Mouse (Mus musculus) thymus, postnatal 25 days (tissue): Measurements from ENCODE around the gene Btn2a2.

ENCODE experiments used
- DNase-seq: peaks from one replicate; pipeline ENCODE4 v3.0.0; 2022

The Btn2a2 gene

DNA sequence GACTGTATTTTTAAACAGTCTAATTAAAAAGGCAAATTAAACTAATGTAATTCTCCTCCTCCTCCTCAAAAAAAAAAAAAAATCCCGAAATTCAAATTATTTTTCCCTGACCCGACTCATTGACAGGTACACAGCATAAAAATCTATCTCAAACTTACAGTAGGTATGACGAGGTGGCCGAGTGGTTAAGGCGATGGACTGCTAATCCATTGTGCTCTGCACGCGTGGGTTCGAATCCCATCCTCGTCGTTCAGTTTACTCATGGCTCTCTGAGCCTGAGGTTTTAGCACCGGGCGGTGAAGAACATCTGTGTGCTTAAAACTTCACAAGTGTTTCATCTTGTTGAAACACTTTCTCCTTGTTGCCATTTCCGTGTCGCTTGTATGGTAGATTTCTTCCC, 33.0 kb upstream of the Btn2a2 start:
- DNase-seq: peak; percentile 93

DNA sequence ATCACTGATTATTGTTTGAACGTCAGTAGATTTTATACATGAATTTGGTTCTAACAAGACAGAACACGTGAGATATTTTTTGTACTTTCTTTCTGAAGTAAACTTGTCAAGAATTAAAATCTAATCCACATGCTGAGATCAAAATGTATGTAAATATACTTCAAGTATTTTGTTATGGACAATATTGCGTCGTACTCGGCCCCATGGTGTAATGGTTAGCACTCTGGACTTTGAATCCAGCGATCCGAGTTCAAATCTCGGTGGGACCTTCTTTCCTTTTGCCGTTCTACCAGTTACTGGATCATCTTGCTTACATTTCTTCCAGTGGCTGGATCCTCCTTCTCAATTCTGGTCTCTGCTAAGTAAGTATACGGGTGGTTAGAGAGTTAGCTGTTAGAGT, 30.8 kb upstream of the Btn2a2 start:
- peak; percentile 84 for DNase-seq

DNA sequence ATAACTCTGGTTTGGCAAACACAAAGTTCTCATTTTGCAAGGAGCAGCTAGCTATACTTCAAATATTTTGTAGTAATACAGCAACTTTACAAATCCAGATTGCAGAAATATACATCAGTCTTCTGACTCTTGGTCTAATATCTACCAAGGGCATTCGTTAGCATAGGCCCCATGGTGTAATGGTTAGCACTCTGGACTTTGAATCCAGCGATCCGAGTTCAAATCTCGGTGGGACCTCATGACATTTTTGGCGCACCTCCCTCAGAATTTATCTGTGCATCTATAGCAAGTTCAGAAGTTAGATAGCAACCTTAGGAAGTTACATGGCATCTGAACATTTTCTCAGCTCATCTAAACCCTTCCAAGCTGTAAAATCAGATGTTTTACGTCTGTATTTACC, 30.2 kb upstream of the Btn2a2 start:
- peak; percentile 88 for DNase-seq

GRCm38 (mm10) chr13:23518295-23518603, 29.6 kb upstream of the Btn2a2 start:
- DNase-seq: no peak

- peak; percentile 95 for DNase-seq
Measured at GRCm38 (mm10) chr13:23517603-23518294, 29.1 kb upstream of the Btn2a2 start.

- peak; percentile 84 for DNase-seq
Measured at GRCm38 (mm10) chr13:23516822-23517602, 28.4 kb upstream of the Btn2a2 start.

- no peak for DNase-seq
Measured at GRCm38 (mm10) chr13:23515826-23516620, 27.4 kb upstream of the Btn2a2 start.

DNA sequence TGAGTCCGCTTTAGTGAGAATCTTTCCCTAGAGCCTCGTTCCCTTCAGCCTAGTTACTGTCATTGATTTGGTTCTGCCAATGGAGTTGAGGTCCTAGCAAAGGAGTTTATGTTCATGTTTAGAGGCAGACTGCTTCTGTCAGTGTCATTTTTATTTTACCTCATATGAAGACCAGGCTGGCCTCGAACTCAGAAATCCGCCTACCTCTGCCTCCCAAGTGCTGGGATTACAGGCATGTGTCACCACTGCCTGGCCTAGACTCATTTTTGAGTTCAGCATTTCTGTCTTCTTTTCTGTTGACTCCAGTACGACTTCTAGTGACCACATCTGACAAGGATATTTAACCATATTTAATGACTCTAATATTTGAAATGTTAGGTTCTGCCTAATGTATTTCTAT, 26.6 kb upstream of the Btn2a2 start:
- DNase-seq: no peak

DNA sequence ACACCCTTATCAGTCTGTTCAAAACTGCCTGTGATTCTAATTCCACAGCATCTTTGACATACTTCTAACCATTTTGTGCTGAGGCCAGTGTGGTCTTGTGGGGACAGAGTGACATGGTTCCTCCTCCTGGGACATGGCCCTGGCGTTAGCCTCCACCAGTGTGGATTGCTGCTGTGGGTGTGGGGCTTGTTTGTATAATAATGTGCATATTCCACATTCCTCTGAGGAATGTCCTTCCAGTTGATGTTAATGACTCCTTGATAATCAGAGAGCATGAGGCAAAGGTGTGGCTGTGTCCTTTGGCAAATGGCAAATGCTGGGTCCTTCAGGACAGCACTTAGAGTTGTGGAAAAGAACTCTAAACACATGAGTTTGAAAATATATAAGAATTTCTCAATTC, 24.9 kb upstream of the Btn2a2 start:
- DNase-seq: no peak

DNA sequence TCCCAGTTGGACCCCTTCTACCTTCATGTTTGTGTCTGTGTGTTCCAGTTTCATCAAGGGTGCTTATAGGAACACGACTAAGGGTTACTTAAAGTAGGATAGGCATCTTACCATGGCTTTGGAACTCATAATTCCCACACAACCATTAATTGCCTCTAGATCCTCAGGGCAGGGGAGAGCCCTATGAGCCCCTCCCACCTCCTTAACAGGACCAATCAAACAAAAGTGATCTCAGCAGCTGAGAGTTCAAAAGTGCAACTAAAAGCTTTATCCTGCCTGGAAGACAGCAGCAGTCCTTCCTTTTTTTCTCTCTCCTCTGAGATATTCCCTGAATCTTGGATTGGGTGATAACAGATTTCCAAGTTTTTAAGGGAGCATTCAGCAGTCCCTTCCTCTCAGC, 21.5 kb upstream of the Btn2a2 start:
- no peak for DNase-seq

- no peak for DNase-seq
Measured at GRCm38 (mm10) chr13:23506819-23507515, 18.3 kb upstream of the Btn2a2 start.

- DNase-seq: peak; percentile 68
Measured at GRCm38 (mm10) chr13:23506351-23506750, 17.7 kb upstream of the Btn2a2 start.

DNA sequence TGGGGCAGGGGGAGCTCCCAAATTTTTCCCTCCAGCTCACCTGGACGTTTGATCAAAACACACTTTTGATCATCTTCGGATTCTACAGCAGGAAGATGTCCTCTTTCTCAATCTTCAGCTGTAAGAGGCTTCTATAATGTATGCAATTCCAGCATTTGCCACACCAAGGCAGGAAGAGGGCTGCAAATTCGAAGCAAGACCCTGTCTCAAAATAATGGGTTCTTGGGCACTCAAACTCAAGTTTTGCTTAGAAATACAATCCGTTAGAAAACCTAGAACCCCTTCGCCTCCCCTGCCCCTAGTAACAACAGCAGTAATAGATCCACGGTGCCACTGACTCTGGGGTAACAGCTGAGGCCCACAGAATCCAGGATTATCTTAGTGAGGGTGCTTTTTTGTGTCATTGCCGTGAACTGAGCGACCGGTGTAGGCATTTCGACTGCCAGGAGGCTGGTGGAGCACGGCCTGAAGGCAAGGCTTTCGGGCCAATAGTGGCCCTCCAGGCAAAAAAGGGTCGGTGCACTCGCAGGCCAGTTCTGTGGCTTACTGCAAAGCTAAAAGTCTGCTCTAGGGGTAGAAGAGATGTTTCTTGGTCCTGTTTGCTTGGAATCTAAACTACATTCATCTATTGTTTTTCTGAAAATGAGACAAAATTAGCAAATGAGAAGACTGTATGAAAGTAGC, 17.1 kb upstream of the Btn2a2 start:
- DNase-seq: no peak

DNA sequence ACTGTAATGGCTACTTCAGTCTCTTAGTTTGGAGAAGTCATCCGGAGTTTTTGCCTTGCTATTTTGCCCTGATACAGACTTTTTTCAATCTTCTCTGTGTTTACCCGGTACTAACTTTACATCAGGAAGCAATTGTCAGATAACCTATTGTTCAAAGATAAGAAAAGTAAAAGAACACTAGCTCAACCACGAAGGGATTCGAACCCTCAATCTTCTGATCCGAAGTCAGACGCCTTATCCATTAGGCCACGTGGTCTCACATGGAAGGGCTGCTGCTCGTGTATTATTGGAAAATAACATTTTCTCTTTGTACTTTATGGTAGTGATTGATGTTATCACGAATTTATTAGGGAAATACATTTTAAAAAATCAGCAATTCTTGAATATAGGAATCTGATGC, 15.1 kb upstream of the Btn2a2 start:
- peak; percentile 78 for DNase-seq

DNA sequence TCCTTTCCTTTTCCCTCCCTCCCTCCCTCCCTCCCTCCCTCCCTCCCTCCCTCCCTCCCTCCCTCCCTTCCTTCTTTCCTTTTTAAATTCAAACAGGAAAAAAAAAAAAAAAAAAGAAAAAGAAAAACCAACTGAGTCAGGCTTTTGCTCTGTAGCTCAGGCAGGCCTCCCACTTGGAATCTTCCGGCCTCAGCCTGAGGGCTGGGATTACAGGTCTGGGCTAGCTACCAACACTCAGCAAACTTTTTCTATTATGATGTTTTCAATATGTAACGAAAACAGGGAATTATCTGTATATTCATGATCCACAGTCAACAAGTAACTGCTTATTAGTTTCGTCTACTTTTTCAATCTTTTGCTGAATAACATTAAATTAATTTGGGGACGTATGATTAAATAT, 14.3 kb upstream of the Btn2a2 start:
- no peak for DNase-seq

- DNase-seq: no peak
Measured at GRCm38 (mm10) chr13:23502031-23502567, 13.4 kb upstream of the Btn2a2 start.

DNA sequence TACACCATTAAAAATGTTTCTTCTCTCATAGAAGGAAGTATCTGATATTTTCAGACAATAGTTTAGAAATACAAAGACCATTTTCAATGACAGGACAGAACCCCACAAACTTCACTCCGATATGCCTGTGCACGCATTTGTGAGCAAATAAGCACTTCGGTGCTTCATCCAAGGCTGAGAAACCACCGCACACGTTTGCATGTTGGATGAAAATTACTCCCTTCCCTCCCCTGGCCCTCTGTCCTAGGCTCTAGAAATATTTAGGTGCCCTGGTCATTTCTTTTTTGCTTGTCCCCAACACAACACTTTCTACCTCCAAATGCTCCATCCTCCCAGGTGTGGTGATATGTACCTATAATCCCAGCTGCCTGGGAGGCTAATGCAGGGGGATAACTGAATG, 12.9 kb upstream of the Btn2a2 start:
- DNase-seq: no peak

GRCm38 (mm10) chr13:23500424-23501200, 12.0 kb upstream of the Btn2a2 start:
- DNase-seq: peak; percentile 84

- no peak for DNase-seq
Measured at GRCm38 (mm10) chr13:23499943-23500342, 11.3 kb upstream of the Btn2a2 start.

DNA sequence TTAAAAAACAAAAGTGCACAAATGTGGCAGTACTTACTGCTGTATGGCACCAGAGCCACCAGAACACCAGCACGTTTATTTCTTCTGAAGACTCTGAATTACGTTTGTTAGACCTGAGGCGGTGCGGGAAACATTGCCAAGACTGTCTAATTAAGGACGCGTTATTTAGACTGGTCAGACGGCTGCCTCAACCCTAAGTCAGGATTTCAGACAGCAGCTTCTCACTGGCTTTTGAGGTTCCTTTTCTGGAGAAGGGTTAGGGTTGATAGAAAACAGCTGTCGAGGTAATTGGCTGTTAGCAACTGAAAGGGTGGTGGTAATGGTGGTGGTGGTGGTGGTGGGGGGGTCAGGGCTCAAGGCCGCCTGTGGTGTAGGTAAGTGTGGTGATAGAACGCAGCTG, 10.0 kb upstream of the Btn2a2 start:
- no peak for DNase-seq

DNA sequence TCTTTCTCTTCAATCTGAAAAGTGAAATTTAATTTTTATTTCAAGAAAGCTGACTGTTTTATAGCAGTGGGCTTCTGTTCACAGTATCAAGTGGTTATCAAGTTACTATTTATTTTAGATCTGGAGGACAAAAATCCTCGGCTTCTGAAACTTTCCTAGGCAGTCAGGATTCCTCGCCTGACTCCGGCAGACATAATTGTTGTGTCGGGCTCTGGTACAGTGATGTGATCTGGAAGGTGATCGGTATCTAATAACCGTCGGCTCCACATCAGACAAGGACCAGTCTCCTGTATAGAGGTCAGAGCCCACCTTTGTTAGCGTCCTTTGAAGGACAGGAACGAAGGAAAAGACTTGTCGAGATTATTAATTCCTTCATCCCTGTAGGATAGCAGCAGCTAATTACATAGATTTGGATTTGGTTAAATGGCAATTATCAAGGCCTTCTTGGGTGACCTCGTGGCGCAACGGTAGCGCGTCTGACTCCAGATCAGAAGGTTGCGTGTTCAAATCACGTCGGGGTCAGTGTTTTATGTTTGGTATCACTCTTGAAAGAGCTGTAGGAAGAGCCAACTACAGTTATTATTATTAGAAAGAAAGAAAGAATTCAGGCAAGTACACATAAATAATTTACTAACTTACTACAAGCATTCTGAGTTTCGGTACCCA, 9.1 kb upstream of the Btn2a2 start:
- no peak for DNase-seq
